Mouse (Mus musculus) kidney, postnatal 0 days (tissue): ENCODE measurements around the gene Mapre1. TPM values are rescaled to one million over a fixed set of nuclear protein-coding genes. Genes with fewer than 3 reads are reported as not detected.
A peak's percentile ranks its signal among the peaks of the same experiment; 100 is the strongest.

ENCODE experiments used
- ATAC-seq: fragments of 200-750 bp; cut with Nextera tagmentation; replicated peaks from 2 replicates; pipeline ENCODE4 v1.8.0; 2017; ENCODE audit warnings: low read depth, moderate number of reproducible peaks, moderate TSS enrichment, moderate library complexity; ENCODE audit not compliant: low FRiP score
- DNase-seq: peaks from one replicate; pipeline ENCODE4 v3.0.0-alpha.2; 2016; ENCODE audit warnings: low spot score
- H3K27ac ChIP-seq: fragments of 300-500 bp; sonication (generic); 2 replicates; pipeline ENCODE4 v1.5.1; 2014; ENCODE audit warnings: mild to moderate bottlenecking
- H3K27me3 ChIP-seq: fragments of 300-500 bp; sonication (generic); 2 replicates; pipeline ENCODE4 v1.6.1; 2014; ENCODE audit warnings: low read length, mixed read lengths; ENCODE audit not compliant: insufficient read depth
- H3K36me3 ChIP-seq: fragments of 300-500 bp; sonication (generic); 2 replicates; pipeline ENCODE4 v1.6.1; 2014; ENCODE audit warnings: low read length, mixed read lengths; ENCODE audit not compliant: insufficient read depth
- H3K4me1 ChIP-seq: fragments of 300-500 bp; sonication (generic); replicated peaks from 2 replicates; pipeline ENCODE4 v1.6.1; 2014; ENCODE audit warnings: antibody characterized with exemption, low read length, mixed read lengths; ENCODE audit not compliant: insufficient read depth
- H3K4me2 ChIP-seq: fragments of 300-500 bp; sonication (generic); 2 replicates; pipeline ENCODE4 v1.6.1; 2014; ENCODE audit warnings: mild to moderate bottlenecking, low read length, moderate library complexity, mixed read lengths
- H3K4me3 ChIP-seq: fragments of 300-500 bp; sonication (generic); replicated peaks from 2 replicates; pipeline ENCODE4 v1.5.1; 2014; ENCODE audit warnings: low read depth, low read length
- H3K9ac ChIP-seq: fragments of 300-500 bp; sonication (generic); 2 replicates; pipeline ENCODE4 v1.6.1; 2014; ENCODE audit warnings: low read depth, low read length
- H3K9me3 ChIP-seq: fragments of 300-500 bp; sonication (generic); replicated peaks from 2 replicates; pipeline ENCODE4 v1.6.1; 2016; ENCODE audit warnings: low read length, inconsistent platforms, mixed read lengths
- CTCF ChIP-seq: IDR thresholded peaks from 2 replicates; pipeline ENCODE4 v1.5.1; 2016; ENCODE audit warnings: antibody characterized with exemption, low read depth, mild to moderate bottlenecking, moderate library complexity
- WGBS: fragments of 180-500 bp; shearing (Covaris S2); extraction: QIAGEN DNeasy Blood & Tissue Kit; methylation state at CpG from one replicate; pipeline ENCODE4 v1.1.7; 2014; 5-methylcytosine and 5-hydroxymethylcytosine counted together
- polyA plus RNA-seq: library from polyadenylated mRNA; unstranded; fragments of >200 nt; fragmentation: Nextera tagmentation; extraction: Ambion mirVana; gene quantifications from 2 replicates; pipeline ENCODE4 v1.2.1, GENCODE M21; 2015

Mapre1 gene
- polyA plus RNA-seq, 1 experiment from 2014 or later = 192 TPM

DNA sequence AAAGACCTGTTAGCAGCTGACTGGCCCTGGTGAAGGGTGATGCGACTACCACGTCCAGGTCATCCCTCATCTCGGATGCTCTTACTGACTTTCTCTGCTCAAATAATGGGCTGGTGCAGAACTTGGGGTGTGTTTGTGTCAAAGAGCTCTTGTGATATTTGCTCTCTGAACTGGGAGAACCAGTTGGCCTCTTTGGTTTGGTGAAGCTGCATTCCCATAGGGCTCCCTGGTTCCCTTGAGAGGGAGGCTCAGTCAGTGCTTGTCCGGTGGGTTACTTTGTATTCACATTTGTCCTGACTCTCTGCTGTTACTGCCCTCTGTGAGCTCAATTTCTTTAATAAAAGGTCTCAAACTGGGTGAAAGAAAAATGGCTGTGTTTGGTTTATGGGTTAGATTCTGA, 31.9 kb downstream of the Mapre1 start:
- Histone ChIP-seq H3K9me3 (no peaks in the 10 kb centered on the region), H3K4me3 (no peak overlapping the region), H3K36me3 (peaks cover 23% of the 10 kb centered on the region; the same call in 1 of the 2 replicates), H3K27me3 (no peaks in the 10 kb centered on the region), H3K27ac (no peak overlapping the region), H3K9ac (no peak overlapping the region), H3K4me1 (no peaks in the 10 kb centered on the region), H3K4me2 (no peak overlapping the region)
- WGBS = 95% methylated on average over 4 of the region's 4 CpGs
- DNase-seq = no peak
- TF ChIP-seq CTCF = no peak
- ATAC-seq = no peak

GRCm38 (mm10) chr2:153775472-153775871, 34.4 kb downstream of the Mapre1 start:
- no peak for DNase-seq

DNA sequence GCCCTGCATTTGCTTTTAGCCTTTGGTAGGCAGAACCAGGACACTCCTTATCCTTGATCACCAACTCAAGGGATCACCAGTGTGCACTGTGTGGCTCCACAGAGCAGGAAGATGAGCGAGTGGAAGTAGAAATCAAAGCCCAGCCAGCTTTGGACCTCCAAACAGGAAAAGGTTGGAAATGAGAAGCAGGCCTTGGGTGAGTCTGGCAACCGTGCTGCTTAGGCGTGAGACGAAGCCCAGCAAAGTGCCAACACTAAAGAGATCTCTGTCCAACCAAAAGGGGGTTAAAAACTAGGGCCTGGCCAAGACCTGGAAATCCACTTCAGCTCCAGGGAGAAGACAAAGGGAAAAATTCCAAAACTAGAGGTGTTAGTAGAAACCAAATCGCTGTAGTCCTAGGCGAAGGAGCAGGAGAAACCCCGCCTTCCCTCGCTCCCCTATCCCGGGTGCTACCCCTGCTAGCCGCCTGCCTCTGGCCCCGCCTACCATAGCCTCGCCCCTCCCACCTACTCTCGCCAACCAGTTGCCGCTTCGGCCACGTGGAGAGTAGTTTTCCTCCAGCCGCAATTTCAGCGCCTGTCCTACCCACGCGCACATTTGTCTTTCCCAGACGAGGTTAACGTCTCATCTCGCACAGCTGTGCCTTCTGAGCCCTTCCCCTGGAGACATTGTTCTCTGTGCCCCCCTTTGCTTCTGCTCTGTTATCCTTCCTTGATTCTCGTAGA, 37.7 kb downstream of the Mapre1 start:
- no peak for TF ChIP-seq CTCF
- no peaks in the 10 kb centered on the region for H3K36me3 ChIP-seq
- peak overlapping the region; percentile 8; the same call in 1 of the 2 replicates for H3K9ac ChIP-seq
- DNase-seq (peak; percentile 84), ATAC-seq (peak; percentile 89)
- H3K9me3 ChIP-seq = no peaks in the 10 kb centered on the region
- no peaks in the 10 kb centered on the region for H3K27me3 ChIP-seq
- no peak overlapping the region for H3K27ac ChIP-seq
- peak overlapping the region; percentile 27 for H3K4me3 ChIP-seq
- WGBS = 10% methylated on average over 24 of the region's 24 CpGs
- H3K4me2 ChIP-seq = peak overlapping the region; percentile 66
- H3K4me1 ChIP-seq = peaks cover 3% of the 10 kb centered on the region; the same call in 1 of the 2 replicates

More at GRCm38 (mm10) chr2:153775472-153775871, 34.4 kb downstream of the Mapre1 start:
- 92% methylated on average over 4 of the region's 4 CpGs for WGBS
- Histone ChIP-seq H3K4me2 (no peak overlapping the region), H3K36me3 (peaks cover 10% of the 10 kb centered on the region; the same call in 1 of the 2 replicates), H3K4me3 (no peak overlapping the region), H3K9ac (no peak overlapping the region), H3K27me3 (no peaks in the 10 kb centered on the region), H3K27ac (no peak overlapping the region), H3K9me3 (no peaks in the 10 kb centered on the region), H3K4me1 (peaks cover 3% of the 10 kb centered on the region; the same call in 1 of the 2 replicates)
- no peak for ATAC-seq
- no peak for TF ChIP-seq CTCF

DNA sequence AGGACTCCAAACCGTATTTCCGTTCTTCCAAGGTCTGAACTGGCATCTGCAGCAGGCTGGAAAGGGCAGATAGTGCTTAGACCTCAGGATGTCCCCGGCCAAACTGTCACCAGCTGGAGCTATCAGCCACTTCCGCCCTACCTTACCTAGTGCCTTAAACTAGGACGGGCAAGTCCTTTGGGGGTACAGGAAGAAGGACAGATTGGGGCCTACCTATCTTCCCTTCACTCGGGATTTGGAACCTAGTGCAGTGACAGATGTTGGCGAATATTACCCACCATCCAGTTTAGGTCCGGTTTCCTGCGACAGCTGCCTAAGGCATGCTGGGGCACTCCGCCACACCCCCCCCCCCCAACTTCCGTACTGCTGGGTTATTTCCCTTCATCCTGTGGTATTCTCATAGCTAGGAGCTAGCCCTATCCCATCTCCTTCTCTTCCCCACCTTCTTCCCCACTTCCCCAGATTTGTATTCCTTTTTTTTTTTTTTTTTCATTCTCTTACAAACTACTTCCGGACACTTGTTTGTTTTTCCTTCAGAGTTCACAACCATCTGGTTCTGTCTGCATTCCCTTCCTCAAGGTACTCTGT, 38.4 kb downstream of the Mapre1 start, which contains the start of gene Efcab8:
Gene Efcab8 (plus strand): TSS at position 538 of the 588 bp plus-strand sequence.
- H3K4me3 ChIP-seq = peak within 1 kb of the TSS; percentile 27
- H3K4me2 ChIP-seq = peak within 1 kb of the TSS; percentile 66
- ATAC-seq (peak; percentile 20; the same call in 1 of the 2 replicates), DNase-seq (no peak)
- no peaks in the 10 kb centered on the region for H3K9me3 ChIP-seq
- H3K27me3 ChIP-seq = no peaks in the 10 kb centered on the region
- H3K4me1 ChIP-seq = peaks cover 3% of the 10 kb centered on the region; the same call in 1 of the 2 replicates
- 36% methylated on average over 12 of the region's 12 CpGs for WGBS
- no peak within 1 kb of the TSS for H3K27ac ChIP-seq
- H3K9ac ChIP-seq = peak within 1 kb of the TSS; percentile 8; the same call in 1 of the 2 replicates
- no peak for TF ChIP-seq CTCF
- H3K36me3 ChIP-seq = no peaks in the 10 kb centered on the region

- ATAC-seq = no peak
- no peak for DNase-seq
- Histone ChIP-seq H3K36me3 (no peaks in the 10 kb centered on the region), H3K9me3 (no peaks in the 10 kb centered on the region), H3K4me3 (no peak overlapping the region), H3K9ac (no peak overlapping the region), H3K27ac (no peak overlapping the region), H3K4me1 (peaks cover 3% of the 10 kb centered on the region; the same call in 1 of the 2 replicates), H3K27me3 (no peaks in the 10 kb centered on the region), H3K4me2 (no peak overlapping the region)
- no peak for TF ChIP-seq CTCF
- WGBS = 85% methylated on average over 4 of the region's 4 CpGs
Observed at GRCm38 (mm10) chr2:153781181-153781580, 40.1 kb downstream of the Mapre1 start.

DNA sequence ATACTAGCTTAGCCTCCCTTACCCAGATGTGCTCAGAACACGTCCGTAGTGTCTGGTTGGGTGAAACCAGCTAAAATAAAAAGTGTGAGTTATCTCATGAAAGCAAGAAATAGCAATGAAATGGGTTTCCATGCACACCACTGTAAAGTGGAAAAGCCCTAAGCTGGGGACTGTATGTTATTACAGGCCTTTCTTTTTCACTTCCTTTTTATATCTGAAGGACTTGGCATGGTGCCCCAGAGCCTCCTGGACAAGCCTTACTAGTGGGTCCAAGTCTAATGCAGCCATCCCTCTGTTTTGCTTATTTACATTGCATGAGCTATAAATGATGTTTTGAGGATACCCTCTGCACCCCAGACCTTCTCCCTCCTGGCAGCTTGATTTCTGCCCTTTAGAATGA, 43.6 kb downstream of the Mapre1 start:
- no peak for TF ChIP-seq CTCF
- no peaks in the 10 kb centered on the region for H3K36me3 ChIP-seq
- H3K27me3 ChIP-seq = no peaks in the 10 kb centered on the region
- 88% methylated on average over 2 of the region's 2 CpGs for WGBS
- H3K4me2 ChIP-seq = no peak overlapping the region
- H3K4me1 ChIP-seq = no peaks in the 10 kb centered on the region
- no peak overlapping the region for H3K27ac ChIP-seq
- DNase-seq = no peak
- H3K9ac ChIP-seq = no peak overlapping the region
- no peaks in the 10 kb centered on the region for H3K9me3 ChIP-seq
- no peak for ATAC-seq
- H3K4me3 ChIP-seq = no peak overlapping the region
